Mouse (Mus musculus) limb, embryonic 11.5 days (tissue): ENCODE data around the gene Nup85. TPM values are rescaled to one million over a fixed set of nuclear protein-coding genes. Genes with fewer than 3 reads are reported as not detected.
A peak's percentile ranks its signal among the peaks of the same experiment; 100 is the strongest.

Experiments
- ATAC-seq: fragments of 200-750 bp; cut with Nextera tagmentation; 2 replicates; pipeline ENCODE4 v1.8.0; 2017; ENCODE audit warnings: low read depth; ENCODE audit not compliant: insufficient number of reproducible peaks, low FRiP score, low TSS enrichment
- DNase-seq: peaks from one replicate; pipeline ENCODE4 v3.0.0-alpha.2; 2015; ENCODE audit warnings: low spot score
- H3K27ac ChIP-seq: fragments of 300-500 bp; sonication (generic); replicated peaks from 2 replicates; pipeline ENCODE4 v1.5.1; 2014; ENCODE audit warnings: low read depth, mild to moderate bottlenecking, low read length
- H3K27me3 ChIP-seq: fragments of 300-500 bp; sonication (generic); 2 replicates; pipeline ENCODE4 v1.6.1; 2014; ENCODE audit warnings: mild to moderate bottlenecking, low read length, mixed read lengths; ENCODE audit not compliant: control insufficient read depth, insufficient read depth
- H3K36me3 ChIP-seq: fragments of 300-500 bp; sonication (generic); 2 replicates; pipeline ENCODE4 v1.6.1; 2014; ENCODE audit warnings: mild to moderate bottlenecking, low read length, moderate library complexity, mixed read lengths; ENCODE audit not compliant: control insufficient read depth, insufficient read depth
- H3K4me1 ChIP-seq: fragments of 300-500 bp; sonication (generic); 2 replicates; pipeline ENCODE4 v1.6.1; 2014; ENCODE audit warnings: low read length, mixed read lengths; ENCODE audit not compliant: control insufficient read depth, insufficient read depth
- H3K4me2 ChIP-seq: fragments of 300-500 bp; sonication (generic); 2 replicates; pipeline ENCODE4 v1.6.1; 2014; ENCODE audit warnings: low read depth, mild to moderate bottlenecking, moderate library complexity; ENCODE audit not compliant: severe bottlenecking
- H3K4me3 ChIP-seq: fragments of 300-500 bp; sonication (generic); 2 replicates; pipeline ENCODE4 v1.5.1; 2014; ENCODE audit warnings: low read depth, low read length
- H3K9ac ChIP-seq: fragments of 300-500 bp; sonication (generic); 2 replicates; pipeline ENCODE4 v1.6.1; 2014; ENCODE audit warnings: mild to moderate bottlenecking, low read length
- H3K9me3 ChIP-seq: fragments of 300-500 bp; sonication (generic); 2 replicates; pipeline ENCODE4 v1.6.1; 2016; ENCODE audit warnings: low read length; ENCODE audit not compliant: control insufficient read depth
- WGBS: fragments of 180-500 bp; shearing (Covaris S2); extraction: QIAGEN DNeasy Blood & Tissue Kit; methylation state at CpG from one replicate; pipeline ENCODE4 v1.1.7; 2014; 5-methylcytosine and 5-hydroxymethylcytosine counted together
- polyA plus RNA-seq: library from polyadenylated mRNA; unstranded; fragments of >200 nt; fragmentation: Nextera tagmentation; extraction: Ambion mirVana; gene quantifications from 2 replicates; pipeline ENCODE4 v1.2.1, GENCODE M21; 2014

The Nup85 gene
- polyA plus RNA-seq, 1 experiment from 2014 or later: 220 TPM

DNA sequence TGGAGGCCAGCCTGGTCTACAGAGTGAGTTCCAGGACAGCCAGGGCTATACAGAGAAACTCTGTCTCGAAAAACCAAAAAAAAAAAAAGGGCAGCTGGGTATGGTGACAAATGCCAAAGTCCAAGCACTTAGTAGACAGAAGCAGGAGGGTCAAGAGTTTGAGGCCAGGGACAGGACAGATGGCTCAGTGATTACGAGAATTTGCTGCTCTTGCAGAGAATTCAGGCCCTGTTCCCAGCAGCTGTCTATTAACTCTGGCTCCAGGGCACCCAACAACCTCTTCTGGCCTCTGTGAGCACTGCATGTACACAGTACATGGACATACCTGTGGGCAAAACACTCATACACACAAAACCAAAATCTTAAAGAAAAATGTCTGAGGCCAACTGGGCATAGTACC lies 53.8 kb downstream of the Nup85 start:
- no peaks in the 10 kb centered on the region for H3K9me3 ChIP-seq
- H3K4me1 ChIP-seq: no peaks in the 10 kb centered on the region; the same call in 1 of the 2 replicates
- H3K27ac ChIP-seq: no peak overlapping the region
- H3K4me3 ChIP-seq: no peak overlapping the region
- H3K4me2 ChIP-seq: no peak overlapping the region
- ATAC-seq (no peak), DNase-seq (no peak)
- no peak overlapping the region for H3K9ac ChIP-seq
- WGBS: 76% methylated on average over 2 of the region's 2 CpGs
- no peaks in the 10 kb centered on the region for H3K27me3 ChIP-seq
- H3K36me3 ChIP-seq: peaks cover 3% of the 10 kb centered on the region; the same call in 1 of the 2 replicates

DNA sequence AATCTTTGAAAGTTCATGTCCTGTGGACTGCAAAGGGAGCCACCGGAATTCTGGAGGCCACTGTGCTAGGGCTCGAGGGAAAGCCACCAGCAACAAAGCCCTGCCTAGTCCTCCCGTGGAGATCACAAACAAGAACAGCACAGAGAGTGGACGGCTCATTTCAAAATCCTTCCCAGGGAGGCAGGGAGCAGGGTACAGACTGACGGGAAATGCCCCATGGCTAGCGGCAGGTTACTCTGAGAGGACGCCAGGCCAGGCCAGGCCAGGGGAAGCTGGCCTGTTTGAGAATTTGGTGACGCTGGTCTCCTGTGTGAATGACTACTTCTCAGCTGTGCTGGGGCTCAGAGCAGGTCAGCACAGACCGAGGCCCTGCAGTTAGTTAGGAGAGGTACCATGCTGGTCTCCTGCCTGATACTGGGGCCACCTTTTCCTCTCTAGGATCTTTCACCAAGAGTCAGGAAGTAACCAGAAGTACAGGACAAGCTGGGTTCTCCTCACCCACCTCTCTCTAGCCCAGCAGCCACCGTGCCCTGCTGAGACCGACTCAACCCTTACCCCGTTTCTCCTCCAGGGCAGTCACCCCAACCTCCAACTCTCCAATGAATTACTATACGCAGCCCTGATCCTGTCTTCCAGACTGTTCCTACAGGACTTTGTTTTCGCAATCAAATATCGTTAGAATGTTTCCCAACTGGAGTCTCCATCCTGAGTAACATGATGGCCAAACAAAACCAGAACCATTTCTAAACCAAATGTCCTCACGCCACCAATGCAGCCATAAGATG lies 54.7 kb downstream of the Nup85 start:
- no peaks in the 10 kb centered on the region for H3K27me3 ChIP-seq
- DNase-seq (no peak), ATAC-seq (no peak)
- H3K9me3 ChIP-seq: no peaks in the 10 kb centered on the region
- WGBS: 88% methylated on average over 16 of the region's 16 CpGs
- H3K9ac ChIP-seq: no peak overlapping the region
- peaks cover 3% of the 10 kb centered on the region; the same call in 1 of the 2 replicates for H3K36me3 ChIP-seq
- no peaks in the 10 kb centered on the region for H3K4me1 ChIP-seq
- H3K4me3 ChIP-seq: no peak overlapping the region
- H3K4me2 ChIP-seq: no peak overlapping the region
- no peak overlapping the region for H3K27ac ChIP-seq

DNA sequence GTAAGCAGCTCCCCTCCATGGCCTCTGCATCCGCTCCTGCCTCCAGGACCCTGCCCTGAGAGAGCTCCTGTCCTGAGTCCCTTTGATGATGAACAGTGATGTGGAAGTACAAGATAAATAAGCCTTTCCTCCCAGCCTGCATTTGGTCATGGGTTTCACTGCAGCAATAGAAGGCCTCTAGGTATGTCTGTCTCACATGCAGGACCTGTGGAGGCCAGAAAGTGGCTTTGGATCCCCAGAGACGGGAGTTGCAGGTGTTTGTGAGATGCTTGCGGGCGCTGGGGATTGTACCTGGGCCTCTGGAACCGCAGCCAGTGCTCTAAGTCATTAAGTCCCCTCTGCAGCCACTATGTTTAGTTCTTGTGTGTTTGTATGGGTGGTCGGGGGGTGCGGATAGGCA lies 55.7 kb downstream of the Nup85 start:
- Histone ChIP-seq H3K9me3 (no peaks in the 10 kb centered on the region), H3K36me3 (peaks cover 3% of the 10 kb centered on the region; the same call in 1 of the 2 replicates), H3K27me3 (no peaks in the 10 kb centered on the region), H3K27ac (no peak overlapping the region), H3K4me2 (no peak overlapping the region), H3K4me3 (no peak overlapping the region), H3K4me1 (no peaks in the 10 kb centered on the region), H3K9ac (no peak overlapping the region)
- WGBS: 94% methylated on average over 7 of the region's 7 CpGs
- ATAC-seq (no peak), DNase-seq (no peak)

DNA sequence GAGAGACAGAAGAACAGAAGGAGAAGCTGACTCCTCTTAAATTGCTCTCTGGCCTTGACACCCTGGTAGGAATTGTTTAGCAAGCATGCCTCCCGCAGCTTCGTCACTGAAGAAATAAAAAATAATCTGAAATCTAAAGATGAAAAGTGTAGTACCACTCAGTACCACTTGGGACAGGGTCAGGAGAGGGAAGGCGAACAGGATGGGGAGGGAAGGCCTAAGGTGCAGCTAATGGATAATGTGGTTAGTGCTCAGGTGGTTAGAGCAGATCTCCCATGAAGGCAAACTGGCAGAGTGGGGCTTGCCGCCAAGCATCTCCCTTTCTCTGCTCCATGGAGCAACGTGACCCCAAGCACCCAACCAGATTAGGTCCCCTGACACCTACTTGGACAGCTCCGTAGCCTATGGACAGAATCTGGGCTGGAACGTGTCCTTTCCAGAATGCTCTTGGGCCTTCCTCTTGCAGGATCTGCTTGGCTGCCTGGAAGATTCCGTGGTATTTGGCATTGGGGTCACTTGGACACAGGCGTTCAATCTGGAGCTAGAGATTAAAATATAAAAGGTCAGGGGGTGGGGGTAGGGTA lies 59.3 kb downstream of the Nup85 start:
- Histone ChIP-seq H3K27me3 (no peaks in the 10 kb centered on the region), H3K4me2 (no peak overlapping the region), H3K4me1 (no peaks in the 10 kb centered on the region), H3K27ac (no peak overlapping the region), H3K4me3 (no peak overlapping the region), H3K9ac (no peak overlapping the region), H3K36me3 (peaks cover 3% of the 10 kb centered on the region; the same call in 1 of the 2 replicates), H3K9me3 (no peaks in the 10 kb centered on the region)
- DNase-seq (no peak), ATAC-seq (no peak)
- WGBS: 79% methylated on average over 9 of the region's 9 CpGs

DNA sequence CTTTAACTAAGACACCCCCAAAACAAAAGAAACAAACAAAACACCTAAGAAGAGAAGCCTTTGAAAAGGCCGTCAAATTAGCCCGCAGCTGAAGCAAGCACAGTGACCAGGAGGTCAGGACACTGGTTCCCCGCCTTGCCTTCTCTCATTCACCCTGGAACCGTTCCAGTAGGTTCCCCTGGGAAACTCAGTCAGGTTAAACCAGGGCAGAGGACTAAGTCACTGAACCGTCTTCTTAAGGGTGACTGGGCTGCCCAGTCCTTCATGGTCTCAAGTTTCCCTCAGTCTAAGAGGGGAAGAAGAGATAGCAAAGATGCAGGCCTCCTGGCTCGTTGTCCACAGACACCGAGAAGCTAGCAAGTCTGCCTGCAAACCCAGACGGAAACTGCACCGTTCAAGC lies 61.6 kb downstream of the Nup85 start:
- Histone ChIP-seq H3K9me3 (no peaks in the 10 kb centered on the region), H3K4me3 (no peak overlapping the region), H3K27ac (no peak overlapping the region), H3K4me1 (no peaks in the 10 kb centered on the region), H3K4me2 (no peak overlapping the region), H3K36me3 (no peaks in the 10 kb centered on the region; the same call in 1 of the 2 replicates), H3K9ac (no peak overlapping the region), H3K27me3 (no peaks in the 10 kb centered on the region)
- no peak for DNase-seq
- WGBS: 81% methylated on average over 9 of the region's 9 CpGs
- no peak for ATAC-seq

DNA sequence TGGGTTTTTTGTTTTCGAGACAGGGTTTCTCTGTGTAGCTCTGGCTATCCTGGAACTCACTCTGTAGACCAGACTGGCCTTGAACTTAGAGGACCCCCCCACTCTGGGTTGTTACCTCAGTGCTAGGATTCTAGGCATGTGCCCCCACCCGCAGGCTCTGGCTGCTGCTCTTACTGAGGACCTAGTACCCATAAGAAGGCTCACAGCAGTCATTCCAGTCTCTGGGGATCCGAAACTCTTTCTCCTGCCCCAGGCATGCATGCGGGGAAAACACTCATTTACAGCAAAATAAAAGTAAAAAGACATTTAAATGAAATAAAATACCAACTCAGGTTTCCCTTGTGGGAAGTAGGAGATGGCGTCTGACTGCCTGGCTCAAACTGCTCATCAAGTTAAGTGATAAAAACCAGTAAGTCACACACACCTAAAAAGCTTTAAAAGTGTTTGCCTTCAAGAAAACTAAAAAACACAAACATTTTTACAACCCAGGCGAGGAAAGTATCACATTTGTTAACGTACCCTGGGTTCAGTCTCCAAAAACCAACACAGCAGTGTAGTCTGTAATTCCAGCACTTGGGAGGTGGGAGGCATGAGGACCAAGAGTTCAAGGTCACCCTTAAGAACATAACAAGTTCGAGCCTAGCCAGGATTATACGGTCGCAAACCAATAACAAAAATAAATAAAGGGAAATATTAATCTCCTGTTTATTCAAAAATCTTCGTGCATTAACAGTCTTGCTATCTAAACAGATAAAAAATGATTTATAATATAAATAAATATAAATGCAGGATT lies 62.8 kb downstream of the Nup85 start:
- H3K27me3 ChIP-seq: no peaks in the 10 kb centered on the region
- H3K9me3 ChIP-seq: no peaks in the 10 kb centered on the region
- ATAC-seq (no peak), DNase-seq (no peak)
- no peaks in the 10 kb centered on the region; the same call in 1 of the 2 replicates for H3K36me3 ChIP-seq
- H3K4me1 ChIP-seq: no peaks in the 10 kb centered on the region
- 54% methylated on average over 11 of the region's 11 CpGs for WGBS
- peak overlapping the region; percentile 56 for H3K4me3 ChIP-seq
- peak overlapping the region; percentile 76 for H3K4me2 ChIP-seq
- H3K9ac ChIP-seq: no peak overlapping the region
- no peak overlapping the region for H3K27ac ChIP-seq

DNA sequence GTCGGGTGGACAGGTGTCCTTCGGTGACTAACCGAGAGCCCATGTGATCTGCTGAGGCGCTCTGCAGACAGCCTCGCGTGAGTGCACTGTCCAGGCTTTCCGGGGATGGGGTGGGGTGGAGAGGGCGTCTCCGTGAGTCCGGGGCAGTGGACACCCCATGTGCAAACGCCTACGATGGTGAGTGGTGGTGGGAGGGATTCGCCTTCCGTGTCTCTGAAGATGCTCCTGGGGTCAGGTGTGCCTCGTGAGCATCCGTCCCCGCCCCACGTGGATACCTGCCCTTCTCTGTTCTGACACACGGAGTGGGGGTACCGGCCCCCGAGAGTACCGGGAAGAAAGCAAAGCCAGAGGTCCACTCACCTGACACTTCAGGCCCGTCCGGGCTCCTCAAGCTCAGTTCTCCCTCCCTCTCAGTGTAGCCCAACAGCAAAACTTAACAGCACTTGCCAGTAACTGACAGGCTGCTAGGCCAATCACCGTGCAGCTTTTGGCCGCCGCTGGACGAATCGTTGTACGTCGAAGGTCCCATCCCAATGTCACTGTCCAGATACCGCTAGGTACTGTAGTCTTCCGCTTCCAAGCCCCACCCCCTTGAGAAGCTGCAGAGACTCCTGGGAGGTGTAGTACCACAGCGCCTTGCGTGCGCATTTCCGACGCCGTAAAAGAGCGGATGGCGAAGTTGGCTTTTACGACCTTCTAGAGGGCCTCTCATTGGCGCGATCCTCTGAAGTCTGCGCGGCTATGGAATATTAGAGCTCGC lies 63.7 kb downstream of the Nup85 start, which contains the start of gene Slc25a19:
Gene Slc25a19, minus strand, starts transcription at position 591 of the 760 bp plus-strand sequence.
- Histone ChIP-seq H3K4me3 (peak within 1 kb of the TSS; percentile 56), H3K27ac (no peak within 1 kb of the TSS), H3K36me3 (no peaks in the 10 kb centered on the region), H3K4me2 (peak within 1 kb of the TSS; percentile 76), H3K9me3 (no peaks in the 10 kb centered on the region), H3K9ac (peak within 1 kb of the TSS; percentile 23; the same call in 1 of the 2 replicates), H3K4me1 (no peaks in the 10 kb centered on the region), H3K27me3 (no peaks in the 10 kb centered on the region)
- ATAC-seq (peak; percentile 98), DNase-seq (peak; percentile 98)
- under 1% methylated on average over 47 of the region's 47 CpGs for WGBS
